16 mouse cellular contexts compared by ENCODE assay signal in the genomic region with DNA sequence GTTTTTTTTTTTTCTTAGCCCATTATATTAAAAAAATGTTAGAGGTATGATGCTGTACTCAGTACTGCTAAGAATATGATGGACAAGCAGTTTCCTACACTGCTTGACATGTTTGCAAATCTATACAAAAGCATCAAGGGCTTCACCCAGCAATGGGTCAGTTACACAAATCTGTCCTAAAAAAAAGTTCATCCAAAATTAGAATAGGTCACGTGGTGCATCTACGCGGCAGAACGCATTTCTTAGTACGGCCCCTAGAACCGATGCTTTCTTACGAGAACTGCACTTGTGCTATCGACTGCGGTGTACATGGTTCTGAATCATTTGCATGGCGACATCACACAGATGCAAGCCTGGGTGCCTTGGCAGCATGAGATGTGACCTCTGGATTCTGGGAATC.
"Had no signal": no experiment of that assay in that cellular context is flagged by ENCODE, and none has a peak within 500 bp of the region (broad histone marks: within the 10 kb centered on the region; RNA-seq: fewer than 3 reads in every experiment).

No protein-coding gene starts in this region.

- H3K27me3 ChIP-seq: neural tube, embryonic 13.5 days; neural tube, embryonic 15.5 days; stomach, embryonic 15.5 days had no signal

- H3K27ac ChIP-seq: neural tube, embryonic 13.5 days; neural tube, embryonic 15.5 days; stomach, embryonic 15.5 days; stomach, postnatal 0 days had no signal

- H3K4me1 ChIP-seq: neural tube, embryonic 15.5 days; stomach, embryonic 15.5 days had no signal

- H3K4me2 ChIP-seq: neural tube, embryonic 13.5 days; neural tube, embryonic 15.5 days; stomach, embryonic 15.5 days had no signal

- H3K9me3 ChIP-seq: neural tube, embryonic 13.5 days; neural tube, embryonic 15.5 days; stomach, embryonic 15.5 days had no signal

- H3K36me3 ChIP-seq: neural tube, embryonic 13.5 days had no signal

- H3K4me3 ChIP-seq: neural tube, embryonic 13.5 days; neural tube, embryonic 15.5 days; stomach, embryonic 15.5 days had no signal

- H3K9ac ChIP-seq: neural tube, embryonic 13.5 days; neural tube, embryonic 15.5 days; stomach, embryonic 15.5 days had no signal

- DNase-seq: retina, postnatal 1 day; right cerebral cortex, adult 18-20 months; right cerebral cortex, postnatal 14 days; right cerebral cortex, postnatal 25 days; right cerebral cortex, postnatal 4 days; spleen, adult 18-20 months; thymus, adult 18-20 months; thymus, adult 2 months; thymus, postnatal 14 days; thymus, postnatal 25 days; thymus, postnatal 36 days; thymus, postnatal 4 days had no signal
